Mouse (Mus musculus): ENCODE measurements at regions not wholly inside any gene's neighbourhood (a gene's known extent, or its start where the extent isn't known, plus 50 kb on each side); places are given as distances from the start of the nearest gene placed in this dataset.
"Not testable (repeated sequence)": the region's sequence is repeated elsewhere in the genome, so short reads cannot be mapped to it uniquely, and the experiment has no call there.

DNA sequence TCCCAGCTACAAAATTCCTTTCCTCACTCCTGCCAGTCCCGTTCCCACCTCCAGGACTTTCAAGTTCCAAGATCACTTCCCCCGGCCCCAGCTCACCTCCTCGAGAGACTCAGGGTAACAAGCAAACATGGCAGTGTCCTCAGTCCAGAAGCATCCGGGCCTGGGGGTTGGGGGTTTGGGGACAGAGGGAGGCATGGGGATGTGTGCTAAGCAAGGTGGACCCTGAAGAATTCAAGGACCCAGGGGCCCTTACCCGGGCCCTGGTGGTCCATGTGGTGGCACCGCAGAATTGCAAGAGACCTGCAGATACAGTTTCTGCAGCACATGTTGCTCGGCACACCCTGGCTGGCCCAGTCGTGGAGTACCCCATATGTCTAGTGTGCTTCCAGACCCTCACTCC, 269.9 kb upstream of the Ube2e3 start:
- DNase-seq: no peak

DNA sequence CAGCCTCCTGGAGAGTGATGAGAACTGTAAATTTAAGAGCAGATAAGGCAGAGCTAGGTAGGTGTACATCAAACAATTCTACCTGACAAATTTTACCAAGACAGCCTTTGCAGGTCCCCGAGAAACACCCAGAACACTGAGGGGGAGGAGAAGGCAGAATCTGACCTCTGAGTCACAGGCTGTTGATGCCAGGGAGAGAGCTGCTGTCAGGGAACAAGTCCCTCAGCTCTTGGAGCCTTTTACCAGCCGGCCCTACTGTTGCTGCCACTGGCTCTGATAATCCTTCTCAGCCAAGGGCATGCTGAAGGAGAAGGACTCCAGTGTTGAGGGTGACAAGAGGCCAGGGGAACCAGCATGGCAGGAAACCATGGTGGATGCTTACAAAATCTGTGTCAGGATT, 271.7 kb upstream of the Ube2e3 start:
- no peak for DNase-seq

DNA sequence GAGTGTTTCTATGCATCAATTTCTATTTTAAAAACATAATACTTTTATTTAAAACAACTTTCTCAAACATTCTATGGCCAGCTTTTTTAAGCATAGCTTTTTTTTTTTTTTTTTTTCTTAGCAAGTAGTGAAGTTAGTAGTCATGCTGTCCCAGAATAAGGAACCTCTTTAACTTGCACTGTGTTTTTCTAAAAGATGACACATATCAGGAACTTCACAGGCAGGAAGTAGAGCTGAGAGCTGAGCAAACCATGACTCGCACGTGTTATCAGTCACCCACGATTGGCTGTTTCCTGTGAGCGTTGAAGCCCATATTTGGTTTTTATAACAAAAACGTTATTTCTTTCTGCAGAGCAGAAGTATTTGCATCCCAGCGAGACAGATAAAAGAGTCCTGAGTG, 287.9 kb upstream of the Ube2e3 start:
- DNase-seq: no peak

DNA sequence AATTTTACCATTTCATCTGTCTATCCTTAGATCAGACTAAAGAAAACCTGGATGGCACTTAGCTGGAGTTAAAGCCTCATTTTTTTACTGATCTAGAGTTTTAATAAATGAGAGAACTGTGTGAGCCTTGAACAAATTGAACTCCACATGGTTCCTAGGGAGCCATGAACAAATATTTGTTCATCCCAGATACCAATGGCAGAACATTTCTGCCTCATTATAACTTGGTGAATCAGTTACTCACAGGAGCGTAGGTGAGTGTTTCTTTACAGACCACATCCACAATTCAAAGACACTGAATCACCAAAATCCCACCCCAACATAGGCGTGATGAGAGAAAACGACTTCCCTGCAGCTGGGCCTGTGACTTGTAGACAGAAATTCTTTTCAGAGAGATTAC, 295.4 kb upstream of the Ube2e3 start:
- no peak for DNase-seq

DNA sequence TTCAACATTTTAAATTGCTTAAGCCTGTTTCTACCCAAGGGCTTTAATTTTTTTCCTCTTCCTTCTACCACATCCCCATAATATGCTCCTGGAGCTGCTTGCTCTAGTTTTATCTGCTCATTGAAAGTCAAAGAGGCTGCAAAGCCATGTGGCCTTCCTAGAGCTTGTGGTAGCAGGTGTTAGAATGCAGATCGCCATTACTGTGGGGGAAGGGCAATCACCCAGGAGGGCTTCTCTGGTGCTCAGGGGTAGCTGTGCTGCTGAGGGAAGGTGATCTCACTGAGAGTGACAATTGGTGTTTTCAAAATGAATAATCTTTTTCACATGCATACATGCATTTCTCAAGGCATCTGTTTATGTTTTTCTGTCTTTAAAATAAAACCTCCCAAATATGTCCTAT, 309.8 kb upstream of the Ube2e3 start:
- DNase-seq: no peak

DNA sequence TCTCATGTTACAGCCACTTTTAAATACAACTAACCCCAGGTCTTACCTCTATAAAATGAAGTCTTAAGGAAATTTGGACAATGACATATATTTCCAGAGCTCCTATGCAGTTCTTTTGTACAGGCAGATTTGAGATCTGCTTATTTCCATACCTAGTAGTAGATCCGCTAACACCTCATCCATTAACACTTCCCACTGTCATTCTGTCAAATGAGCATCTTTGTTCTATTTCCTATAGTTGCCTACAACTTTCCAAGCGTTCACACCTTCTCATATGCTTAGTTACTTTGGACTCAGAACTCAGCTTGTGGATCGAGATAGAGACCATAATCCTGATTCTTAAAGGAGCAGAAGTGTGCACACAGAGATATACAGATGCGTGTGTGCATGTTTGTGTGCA, 316.8 kb upstream of the Ube2e3 start:
- DNase-seq: no peak

DNA sequence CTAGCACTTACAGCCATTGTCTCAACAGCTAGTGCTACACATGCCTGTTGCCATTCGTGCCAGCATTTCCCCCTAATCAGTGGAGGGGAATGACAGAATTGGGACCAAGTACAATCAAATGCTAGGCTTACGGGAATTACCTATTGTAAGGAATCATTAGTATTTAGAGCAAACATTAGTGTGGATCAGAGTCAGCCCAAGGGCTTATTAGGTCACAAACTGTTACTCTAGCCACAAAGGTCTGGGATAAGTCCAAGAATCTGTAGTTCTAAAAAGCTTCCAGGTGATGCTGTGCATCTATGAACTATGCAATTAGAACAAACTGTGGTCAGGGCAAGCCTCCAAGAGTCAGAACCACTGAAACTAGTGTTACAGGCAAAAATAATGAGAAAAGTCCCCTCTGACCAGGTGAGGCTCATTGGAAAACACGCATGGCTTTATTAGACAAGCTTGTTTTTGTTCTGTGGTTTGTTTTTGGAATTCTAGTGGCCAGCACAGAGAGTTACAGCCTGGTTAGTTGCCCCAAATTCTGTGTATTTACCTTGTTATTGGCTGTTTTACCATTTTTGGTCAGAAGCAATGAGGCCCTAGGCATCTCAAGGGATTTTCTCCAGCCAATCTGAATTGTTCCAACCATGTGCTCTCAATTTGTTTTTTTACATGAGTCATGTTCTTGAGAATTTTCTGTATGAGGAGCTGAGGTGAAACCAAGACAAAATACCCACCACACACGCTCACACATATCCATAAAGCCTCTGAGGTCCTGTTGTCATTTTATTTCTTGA, 319.0 kb upstream of the Ube2e3 start:
- DNase-seq: no peak

DNA sequence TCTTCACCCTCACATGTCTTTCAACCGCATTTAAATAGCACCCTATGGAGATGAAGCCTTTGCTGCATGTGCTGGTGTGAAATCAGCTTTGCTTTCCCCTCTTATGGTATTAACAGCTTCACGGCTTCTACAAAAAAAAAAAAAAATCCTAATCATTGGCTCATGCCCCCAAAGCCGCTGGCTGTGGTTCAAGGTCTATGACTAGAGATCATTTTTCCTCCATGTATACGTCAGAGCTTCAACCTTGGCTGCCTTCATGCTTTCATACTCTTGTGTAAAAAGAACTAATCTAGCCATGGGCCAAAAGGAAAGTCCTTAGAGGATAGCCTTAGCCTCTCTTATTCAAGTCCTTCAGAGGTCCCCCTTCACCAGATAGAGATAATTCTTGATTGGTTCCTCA, 320.6 kb upstream of the Ube2e3 start:
- DNase-seq: no peak

DNA sequence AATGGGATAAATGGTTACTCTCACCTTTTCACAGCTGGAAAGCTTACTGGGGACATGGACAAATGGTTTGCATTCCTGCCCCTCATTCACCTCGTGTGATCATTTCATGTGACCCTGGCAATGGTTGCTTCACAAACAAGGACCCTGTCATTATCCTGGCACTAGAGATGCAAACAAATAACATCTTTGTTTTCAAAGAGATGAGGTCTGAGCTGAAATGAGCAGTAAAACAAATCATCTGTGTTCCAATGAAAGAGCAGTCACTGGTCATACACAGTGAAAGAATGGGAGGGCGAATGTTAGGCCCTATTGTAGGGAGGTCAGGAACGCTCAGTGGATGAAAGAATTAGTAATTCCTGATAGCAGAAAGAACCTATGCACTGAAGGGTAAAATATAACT, 327.5 kb upstream of the Ube2e3 start:
- DNase-seq: peak; percentile 8

DNA sequence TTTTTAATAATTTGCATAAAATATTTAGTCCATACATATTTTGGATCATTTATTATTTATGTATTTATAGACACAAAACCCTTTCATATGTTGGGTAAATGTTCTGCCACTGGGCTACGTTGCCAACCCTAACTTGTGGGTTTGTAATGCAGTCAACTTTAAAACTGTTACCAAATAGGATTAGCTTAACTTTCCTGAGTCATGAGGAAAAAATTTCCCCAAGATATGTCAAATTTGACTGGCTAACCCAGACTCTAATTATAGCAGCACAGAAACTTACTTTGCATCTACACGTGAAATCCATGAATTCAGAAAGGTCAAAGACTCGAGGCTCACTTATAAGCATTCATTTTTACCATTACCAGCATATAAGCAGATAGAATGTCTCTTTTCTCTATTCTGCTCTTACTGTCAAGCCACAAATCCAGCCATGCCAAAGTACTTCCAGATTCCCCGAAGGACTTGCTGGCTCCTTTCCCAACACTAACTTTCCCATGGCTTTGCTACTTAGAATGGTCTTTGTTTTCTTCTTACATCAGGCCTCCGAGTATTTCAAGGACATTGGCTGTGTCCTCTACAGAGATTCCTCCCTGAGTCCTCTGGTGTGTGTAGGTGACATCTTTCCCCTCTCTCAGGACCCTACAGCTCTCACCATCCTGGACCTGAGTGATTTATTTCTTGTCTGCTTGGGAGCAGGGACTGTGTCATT, 328.2 kb upstream of the Ube2e3 start:
- no peak for DNase-seq

DNA sequence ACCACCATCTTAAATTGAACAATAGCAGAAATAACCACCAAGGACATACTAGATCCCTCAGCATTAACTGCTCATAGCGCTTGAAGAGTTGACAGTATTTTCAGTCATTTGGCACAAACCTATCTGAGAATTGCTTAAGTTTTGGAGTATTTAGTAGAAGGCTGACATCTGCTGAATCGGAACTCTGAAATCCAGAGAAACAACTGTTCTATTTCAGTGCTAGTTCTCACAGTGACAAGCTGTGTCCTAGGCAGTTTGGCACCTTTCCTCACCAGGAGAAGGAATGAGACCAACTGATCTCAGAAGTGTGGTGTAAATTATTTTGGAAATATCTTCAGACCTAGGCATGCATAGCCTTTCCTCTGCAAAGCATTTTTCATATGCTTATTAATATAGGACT, 330.4 kb upstream of the Ube2e3 start:
- DNase-seq: peak; percentile 14

DNA sequence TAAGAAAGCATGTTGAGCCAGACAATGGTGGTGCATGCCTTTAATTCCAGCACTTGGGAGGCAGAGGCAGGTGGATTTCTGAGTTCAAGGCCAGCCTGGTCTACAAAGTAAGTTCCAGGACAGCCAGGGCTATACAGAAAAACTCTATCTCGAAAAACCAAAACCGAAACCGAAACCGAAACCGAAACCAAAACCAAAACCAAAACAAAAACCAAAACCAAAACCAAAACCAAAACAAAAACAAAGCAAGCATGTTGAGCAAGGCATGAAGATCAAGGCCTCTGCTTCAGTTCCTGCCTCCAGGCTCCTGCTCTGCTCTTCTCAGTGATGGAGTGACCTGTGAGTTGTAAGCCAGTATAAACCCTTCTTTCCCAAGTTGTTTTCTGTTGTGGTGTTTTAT, 334.0 kb upstream of the Ube2e3 start:
- not testable (repeated sequence) for DNase-seq

DNA sequence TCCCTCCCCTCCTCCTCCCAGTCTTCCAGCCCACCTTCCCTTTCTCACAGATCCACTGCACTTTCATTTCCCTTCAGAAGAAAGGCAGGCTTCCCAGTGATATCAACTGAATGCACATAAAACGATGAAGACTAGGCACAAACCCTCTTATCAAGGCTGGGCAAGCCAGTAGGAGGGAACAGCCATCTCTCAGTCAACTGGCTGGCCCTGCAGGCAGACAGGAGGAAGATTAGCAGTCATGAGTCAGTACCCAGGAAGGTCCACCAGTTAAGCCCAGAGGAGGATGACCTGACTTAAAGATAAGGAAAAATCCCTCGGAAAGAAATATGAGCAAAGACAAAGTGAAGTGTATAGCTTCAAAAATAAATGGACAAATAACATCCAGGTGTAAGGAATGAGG, 337.4 kb upstream of the Ube2e3 start:
- no peak for DNase-seq

DNA sequence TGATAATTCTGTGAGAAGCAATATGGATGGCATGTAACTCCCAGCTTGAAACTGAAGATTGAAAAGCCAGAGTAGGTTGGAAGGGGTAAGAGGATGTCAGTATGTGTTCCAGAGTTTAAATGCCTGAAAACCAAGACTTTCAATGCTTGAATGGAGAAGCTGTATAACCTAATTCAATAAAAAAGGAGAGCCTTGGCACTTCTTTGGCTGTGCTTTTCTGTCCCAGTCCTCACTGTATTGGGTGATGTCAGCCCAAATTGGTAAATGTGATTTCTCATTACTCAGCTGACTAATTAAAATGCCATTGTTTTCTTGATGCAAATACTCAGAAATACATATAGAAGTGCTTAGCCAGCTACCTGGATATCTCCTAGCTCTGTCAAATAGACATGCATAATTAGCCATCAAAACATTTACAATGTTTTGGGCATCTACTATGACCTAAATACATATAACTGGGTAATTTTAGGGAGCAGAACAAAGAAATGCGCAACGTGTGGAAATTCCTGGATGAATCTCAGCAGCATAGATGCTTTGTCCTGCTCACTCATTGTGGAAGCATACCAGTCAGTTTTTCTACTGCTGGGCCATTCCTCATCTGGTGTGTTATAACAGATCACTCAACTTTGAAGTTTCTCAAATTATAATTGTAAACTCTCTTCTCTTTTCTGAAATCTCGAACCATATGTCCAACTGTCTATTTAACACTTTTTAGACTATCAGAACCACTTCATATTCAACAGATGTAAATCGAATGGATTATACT, 347.5 kb upstream of the Ube2e3 start:
- no peak for DNase-seq

DNA sequence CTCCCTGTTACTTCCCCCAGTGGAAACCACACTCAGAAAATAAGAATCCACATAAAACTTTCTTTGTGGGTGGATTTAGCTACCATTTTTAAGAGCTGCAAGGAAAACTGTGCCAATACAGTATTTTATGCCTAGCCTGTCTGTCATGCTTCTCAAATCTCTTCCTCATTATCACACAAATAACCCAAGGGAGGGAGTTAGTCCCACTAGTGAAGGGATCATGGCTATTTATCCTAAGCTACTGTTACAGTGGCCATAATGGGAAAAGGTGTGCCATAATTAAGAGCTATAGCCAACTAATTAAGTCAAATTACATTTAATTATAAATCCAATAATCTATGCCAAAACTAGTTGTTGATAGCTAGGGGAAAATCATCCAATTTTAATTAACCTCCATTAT, 374.8 kb upstream of the Ube2e3 start:
- no peak for DNase-seq

DNA sequence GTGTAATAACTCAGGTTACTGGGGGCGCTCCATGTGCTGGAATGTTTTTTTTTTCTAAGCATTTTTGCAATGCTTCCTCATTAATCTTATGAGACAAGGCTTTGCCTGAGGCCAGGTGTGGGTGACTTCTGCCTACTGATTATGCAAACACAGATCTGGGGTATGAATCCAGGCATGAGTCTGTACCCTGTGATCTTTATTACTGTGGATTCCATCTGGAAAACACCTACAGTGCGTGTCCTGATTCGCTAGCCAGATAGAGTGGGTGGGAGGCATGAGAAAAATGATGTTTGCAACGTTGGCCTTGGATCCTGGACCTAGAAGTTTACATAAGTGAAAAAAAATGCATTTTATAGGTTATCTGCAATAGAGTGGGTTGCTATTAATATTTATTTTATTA, 387.9 kb upstream of the Ube2e3 start:
- DNase-seq: peak; percentile 35

DNA sequence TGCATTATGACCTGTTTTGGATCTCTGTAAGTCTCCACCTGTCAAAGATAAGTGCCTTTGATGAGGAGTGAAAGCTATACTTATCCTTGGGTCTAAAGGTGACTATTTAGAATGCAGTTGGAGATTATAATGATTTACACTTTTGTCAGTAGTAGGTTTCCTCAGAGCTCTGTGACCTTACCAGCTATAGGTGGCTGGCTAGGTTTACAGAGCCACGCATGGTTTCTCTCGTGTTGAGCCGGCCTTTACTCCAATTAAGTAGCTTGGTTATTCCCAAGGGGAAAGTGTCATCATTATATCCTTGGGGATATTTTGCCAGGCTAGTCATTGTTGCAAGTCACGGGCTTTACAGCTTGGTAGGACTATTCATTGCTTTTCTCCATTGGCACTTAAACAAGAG, 408.5 kb upstream of the Ube2e3 start:
- no peak for DNase-seq

DNA sequence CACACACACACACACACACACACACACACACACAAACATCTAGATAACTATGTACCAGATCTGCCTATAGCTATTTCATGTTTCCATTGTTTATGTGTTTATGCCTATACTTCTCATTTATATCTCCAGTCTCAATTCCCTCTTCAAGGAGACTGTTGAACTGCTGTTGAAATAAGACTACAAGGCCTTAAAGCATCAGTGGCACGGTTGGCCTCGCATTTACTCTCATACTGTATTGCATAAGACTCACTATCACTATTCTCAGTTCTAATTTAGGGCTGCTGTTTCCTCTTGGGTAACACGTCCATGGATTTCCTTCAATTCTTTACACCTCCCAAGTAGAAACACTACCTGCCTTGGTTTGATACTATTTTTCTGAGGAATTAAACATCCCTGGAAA, 414.5 kb upstream of the Ube2e3 start:
- no peak for DNase-seq

DNA sequence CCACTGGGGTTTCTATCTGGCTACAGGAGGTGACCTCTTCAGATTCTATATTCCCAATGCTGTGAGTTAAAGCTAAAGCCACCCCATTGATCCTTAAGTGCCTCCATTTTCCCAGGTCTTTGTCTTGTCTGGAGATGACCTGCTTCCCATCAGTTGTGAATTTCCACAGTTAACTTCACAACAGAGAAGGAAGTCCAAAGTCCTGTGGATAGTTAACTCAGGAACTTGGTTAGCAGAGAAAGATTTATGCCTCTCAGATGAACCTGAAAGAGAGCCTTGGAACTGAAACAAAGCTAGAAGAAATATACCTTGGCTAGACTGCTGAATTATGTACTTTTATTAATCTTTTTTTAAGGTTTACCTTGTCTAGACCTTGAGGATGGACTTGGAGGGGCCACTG, 431.1 kb upstream of the Ube2e3 start:
- DNase-seq: no peak

DNA sequence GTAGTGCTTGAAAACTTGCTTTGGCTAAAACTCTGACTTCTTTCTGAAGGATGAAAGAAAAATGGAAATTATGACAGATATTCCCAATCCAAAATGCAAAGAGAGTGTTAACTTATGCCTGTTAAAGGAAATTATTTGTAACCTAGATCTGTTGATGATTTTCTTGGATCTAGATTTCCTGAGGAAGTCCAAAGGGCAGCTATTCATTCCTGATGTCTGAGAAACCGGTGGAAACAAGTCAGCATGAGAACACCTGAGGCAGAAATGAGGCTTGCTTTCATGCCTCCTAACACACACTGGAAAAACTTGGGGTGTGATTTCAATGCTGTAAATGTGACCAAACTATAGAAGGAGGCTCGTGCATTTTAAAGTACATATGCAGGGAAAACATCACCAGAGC, 432.9 kb upstream of the Ube2e3 start:
- DNase-seq: no peak

DNA sequence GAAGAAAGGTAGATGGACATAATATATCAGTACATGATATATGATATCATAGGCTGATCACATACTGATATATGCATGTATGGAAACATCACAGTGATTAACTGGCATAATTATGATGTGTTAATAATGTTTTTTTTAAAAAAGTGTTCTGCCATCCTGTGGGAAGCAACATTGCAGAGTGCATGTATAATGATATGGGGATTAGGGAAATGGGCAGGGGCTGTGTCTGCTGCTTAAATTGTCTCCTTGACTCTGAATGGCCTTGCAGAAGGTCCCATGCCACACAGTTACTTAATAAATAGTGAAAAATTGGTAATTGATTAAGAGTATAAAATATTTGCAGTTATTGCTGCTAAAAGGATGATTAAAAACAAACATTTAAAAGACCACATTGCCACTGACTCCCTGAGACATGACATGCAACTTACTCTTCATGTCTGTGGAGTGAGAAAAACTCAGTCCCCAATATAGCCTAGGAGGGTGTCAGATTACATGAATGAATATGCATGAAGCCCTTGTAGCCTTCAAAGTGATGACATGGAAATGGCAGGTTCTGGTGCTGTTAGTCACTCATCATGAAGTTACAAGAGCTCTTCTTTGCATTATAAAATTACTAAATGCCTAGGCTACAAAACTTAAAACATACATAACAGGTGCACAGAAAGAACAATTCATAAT, 440.1 kb upstream of the Ube2e3 start:
- DNase-seq: no peak

DNA sequence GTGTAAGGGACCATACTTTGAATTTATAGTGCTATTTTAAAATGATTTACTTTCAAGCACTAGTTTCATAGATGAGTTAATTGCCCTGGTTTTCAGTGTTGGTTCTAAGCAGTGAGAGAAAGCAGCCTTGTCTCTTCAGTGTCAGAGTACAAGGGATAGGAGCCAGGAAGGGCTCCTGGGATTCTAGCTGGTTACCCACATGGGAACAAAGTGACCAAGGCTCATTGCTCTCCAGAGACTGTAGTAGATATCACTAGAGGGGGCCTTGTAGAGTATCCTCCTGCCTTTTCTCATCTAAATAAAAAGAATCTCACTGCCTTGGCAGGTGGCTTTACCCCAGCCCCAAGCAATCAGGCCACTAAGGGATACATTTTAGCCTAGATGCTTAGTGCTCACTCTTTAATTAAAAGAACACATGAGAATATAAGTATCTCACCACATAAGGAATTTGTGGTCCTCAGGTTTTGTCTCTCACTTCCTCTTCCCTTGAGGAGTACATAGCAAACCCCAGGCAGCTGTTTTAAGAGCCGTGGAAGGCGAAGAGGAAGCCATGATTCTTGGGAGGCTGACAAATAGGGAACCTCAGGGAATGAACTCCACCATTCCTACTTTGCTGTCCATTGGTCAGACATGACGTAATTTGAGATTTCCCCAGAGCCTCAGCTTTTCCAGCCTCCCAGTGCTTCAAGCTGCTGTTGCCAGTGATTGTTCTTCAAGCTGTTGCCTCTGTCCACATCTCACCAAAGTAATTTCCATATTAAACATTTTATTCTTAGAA, 449.2 kb upstream of the Ube2e3 start:
- no peak for DNase-seq
